Mouse (Mus musculus): ENCODE measurements around the gene Duox1. TPM values are rescaled to one million over a fixed set of nuclear protein-coding genes. Genes with fewer than 3 reads are reported as not detected.

Gene Duox1
- not detected in 2 replicates for polyA plus RNA-seq (2021; fragmentation: Nextera tagmentation)
- long read RNA-seq, experiment 1, result 0 reads
- long read RNA-seq, experiment 2, result 0 reads

DNA sequence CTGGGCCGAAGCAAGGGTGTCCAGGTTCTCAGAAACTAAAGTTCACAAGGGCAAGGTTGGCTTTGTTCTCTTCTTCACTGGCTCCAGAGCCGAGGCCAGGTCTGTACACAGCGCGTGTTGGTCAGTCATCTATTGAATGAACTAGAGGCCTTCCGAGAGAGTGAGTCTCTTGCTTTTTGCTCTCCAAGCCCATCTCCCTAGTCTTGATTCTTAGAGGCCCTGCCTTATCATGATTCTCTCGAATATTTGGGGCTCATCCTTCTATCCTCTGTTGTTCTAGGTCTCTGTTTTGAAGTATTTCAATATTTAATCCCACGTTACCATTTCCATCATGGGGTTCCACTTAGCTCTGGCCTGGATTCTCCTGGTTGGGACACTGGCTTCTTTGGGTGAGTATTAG lies at the start of gene Duox1:
Gene Duox1 (plus strand): TSS at position 301 of the 400 bp plus-strand sequence.

DNA sequence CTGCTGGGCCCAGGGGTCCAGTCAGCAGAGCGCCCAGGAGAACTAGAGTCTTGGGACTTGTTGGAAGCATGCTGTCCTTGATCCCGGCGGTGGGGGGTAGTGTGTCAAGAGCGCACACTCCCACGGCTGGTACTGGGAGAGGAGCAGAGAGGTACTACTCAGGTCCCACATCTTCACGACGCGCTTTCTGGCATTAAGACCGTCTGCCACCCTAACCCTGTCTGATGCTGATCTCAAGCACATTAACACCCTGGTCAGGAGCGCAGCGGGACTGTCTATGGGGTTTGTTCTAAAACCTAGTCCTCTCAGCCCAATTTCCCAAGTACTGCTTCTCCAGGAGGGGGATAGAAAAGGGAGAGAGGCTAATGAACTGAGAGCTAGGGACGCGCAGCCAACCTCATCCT lies 17.4 kb upstream of the Duox1 start, which contains the start of gene Duox2:
Gene Duox2 (minus strand): TSS at position 354 of the 404 bp plus-strand sequence.

DNA sequence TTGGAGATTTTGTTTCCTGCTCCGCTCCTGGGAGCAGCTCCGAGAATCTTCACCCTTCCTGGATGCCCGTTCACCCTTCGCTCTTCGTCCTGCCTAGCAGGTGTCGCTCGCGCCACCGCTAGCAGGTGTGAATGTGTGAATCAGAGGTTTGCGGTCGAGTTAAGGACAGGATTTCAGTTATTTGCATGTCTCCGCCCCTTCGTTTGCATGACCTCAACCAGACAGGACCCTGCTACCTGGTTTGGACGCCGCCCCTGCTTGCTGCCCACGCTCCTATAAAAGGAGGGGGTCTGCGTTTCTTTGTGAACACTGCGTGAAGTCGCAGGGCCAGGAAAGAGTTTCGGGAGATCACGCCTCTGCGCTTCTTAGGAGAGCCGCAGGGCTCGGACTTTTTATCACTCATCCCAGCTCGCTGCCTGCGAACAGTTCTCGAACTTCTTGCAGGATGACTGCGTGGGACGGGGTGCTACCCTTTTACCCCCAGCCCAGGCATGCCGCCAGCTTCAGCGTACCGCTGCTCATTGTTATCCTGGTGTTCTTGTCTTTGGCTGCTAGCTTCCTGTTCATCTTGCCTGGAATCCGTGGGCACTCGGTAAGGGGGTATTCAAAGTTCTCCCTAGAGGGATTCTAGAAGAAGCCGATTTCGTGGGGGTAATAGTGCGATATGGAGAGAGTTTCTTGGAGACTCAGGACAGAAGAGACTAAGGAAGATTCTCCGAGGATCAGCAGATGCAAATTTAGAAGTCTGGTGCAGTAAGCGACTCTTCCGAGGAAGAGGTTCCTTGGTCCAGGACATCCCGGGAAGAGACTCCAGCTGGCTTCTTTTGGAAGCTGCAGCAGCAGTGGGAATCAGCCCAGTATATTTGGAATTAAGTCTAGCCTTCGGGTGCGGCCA lies 16.6 kb upstream of the Duox1 start, which contains the start of gene Duoxa2:
Gene Duoxa2 (plus strand): TSS at position 305 of the 895 bp plus-strand sequence.

DNA sequence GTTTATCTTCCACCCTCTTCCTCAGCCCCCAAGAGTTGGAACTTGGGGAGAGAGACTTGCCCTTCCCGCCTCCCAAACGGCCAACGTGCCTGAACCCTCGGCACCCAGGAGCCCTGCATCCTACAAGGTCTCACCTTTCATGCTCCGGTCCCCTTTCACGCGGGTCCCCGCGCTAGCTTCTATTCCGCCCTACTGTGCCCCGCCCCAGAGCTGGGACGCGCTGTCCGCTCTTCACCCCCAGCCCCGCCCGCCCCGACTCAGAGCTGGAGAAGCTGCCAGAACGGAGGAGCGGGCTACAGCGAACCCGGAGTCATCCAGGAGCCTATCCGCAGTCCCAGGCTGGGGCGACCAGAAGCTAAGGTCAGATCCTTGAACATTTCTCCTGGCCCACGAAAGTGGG lies 1.9 kb upstream of the Duox1 start, which contains the start of gene Duoxa1:
Gene Duoxa1 (minus strand): TSS at position 195 of the 400 bp plus-strand sequence.

DNA sequence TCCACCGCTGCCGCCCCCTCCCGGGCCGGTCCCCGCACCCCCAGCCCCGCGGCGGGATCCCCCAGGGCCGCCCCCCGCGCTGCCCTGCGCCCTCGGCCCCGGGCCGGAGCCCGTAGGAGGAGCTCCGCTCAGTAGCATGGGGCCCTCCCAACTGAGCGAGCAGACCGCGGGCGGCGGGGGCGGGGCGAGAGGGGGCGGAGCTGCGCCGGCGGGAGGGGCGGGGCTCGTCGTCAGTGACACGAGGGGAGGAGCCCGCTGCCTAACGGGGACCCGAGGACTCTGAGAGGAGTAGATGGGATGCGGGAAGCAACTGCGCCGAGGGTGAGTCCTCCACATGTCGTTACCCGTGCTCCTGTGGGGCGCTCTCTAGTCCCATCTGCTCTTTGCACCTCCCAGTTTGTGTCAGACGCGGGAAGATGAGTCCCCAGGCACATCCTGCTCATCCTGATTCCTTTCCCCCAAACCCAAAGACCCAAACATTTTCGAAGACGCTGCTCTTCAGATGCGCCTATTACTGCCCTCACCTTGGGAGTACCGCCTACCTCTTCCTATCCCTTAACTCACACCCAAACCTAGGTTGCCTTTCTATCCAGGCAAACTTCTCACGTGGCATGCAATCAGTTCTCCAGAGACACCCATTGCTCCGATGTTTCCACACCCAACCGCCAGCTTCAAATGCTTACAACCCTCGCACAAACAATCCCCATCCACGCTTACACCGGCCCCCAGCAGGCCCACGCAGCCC lies 53.7 kb downstream of the Duox1 start, which contains the start of gene Shf:
Gene Shf (minus strand): TSS at position 168 of the 745 bp plus-strand sequence.

Other genes with a start within 250 kb of the Duox1 start
- gene Spg11, start 197.3 kb upstream of the Duox1 start, polyA plus RNA-seq (2021; fragmentation: Nextera tagmentation), result 2.6 and 2.8 TPM in 2 replicates
- 318 and 456 TPM in 2 replicates for gene B2m, start 168.0 kb upstream of the Duox1 start, polyA plus RNA-seq (2021; fragmentation: Nextera tagmentation)
- not detected in 2 replicates for gene Trim69, start 155.0 kb upstream of the Duox1 start, polyA plus RNA-seq (2021; fragmentation: Nextera tagmentation)
- not detected in 2 replicates for gene Patl2, start 129.5 kb upstream of the Duox1 start, polyA plus RNA-seq (2021; fragmentation: Nextera tagmentation)
- gene Terb2, start 129.4 kb upstream of the Duox1 start, polyA plus RNA-seq (2021; fragmentation: Nextera tagmentation), result not detected in 2 replicates
- 15.1 and 17.6 TPM in 2 replicates for gene Sord, start 80.9 kb upstream of the Duox1 start, polyA plus RNA-seq (2021; fragmentation: Nextera tagmentation)
- gene Duox2, start 17.2 kb upstream of the Duox1 start, polyA plus RNA-seq (2021; fragmentation: Nextera tagmentation), result 0.11 and 0.13 TPM in 2 replicates
- not detected in 2 replicates for gene Duoxa2, start 16.8 kb upstream of the Duox1 start, polyA plus RNA-seq (2021; fragmentation: Nextera tagmentation)
- gene Duoxa1, start 1.9 kb upstream of the Duox1 start, polyA plus RNA-seq (2021; fragmentation: Nextera tagmentation), result 0.14 and 0.20 TPM in 2 replicates
- gene Shf, start 53.5 kb downstream of the Duox1 start, polyA plus RNA-seq (2021; fragmentation: Nextera tagmentation), result 3.4 and 3.9 TPM in 2 replicates
- 0.06 TPM in 1 of 2 replicates, not detected in the other for gene Slc28a2, start 110.8 kb downstream of the Duox1 start, polyA plus RNA-seq (2021; fragmentation: Nextera tagmentation)
- not detected in 2 replicates for gene Gm14085, start 169.3 kb downstream of the Duox1 start, polyA plus RNA-seq (2021; fragmentation: Nextera tagmentation)